In genomic region chr13:38080725-38081124, GRCm38 (mm10) we compare ENCODE assay signal across 20 mouse cellular contexts. TPM values are rescaled to one million over a fixed set of nuclear protein-coding genes. Genes with fewer than 3 reads are reported as not detected.
DNase-seq lines count a peak whose midpoint lies in the region; ATAC-seq lines count a peak whose summit lies in the region.
"Had no signal": no experiment of that assay in that cellular context is flagged by ENCODE, and none has a peak within 500 bp of the region (broad histone marks: within the 10 kb centered on the region; RNA-seq: fewer than 3 reads in every experiment).

No protein-coding gene starts in this region.

- H3K27ac ChIP-seq in embryonic facial prominence, embryonic 13.5 days: peak overlapping the region; percentile 48; the same call in 1 of the 2 replicates
- no peak overlapping the region; the same call in 1 of the 2 replicates for H3K27ac ChIP-seq in embryonic facial prominence, embryonic 10.5 days (replicated peaks)
- H3K27ac ChIP-seq: forebrain, embryonic 13.5 days; hindbrain, embryonic 12.5 days; kidney, embryonic 15.5 days; liver, embryonic 13.5 days; lung, embryonic 15.5 days; macrophage; midbrain, embryonic 10.5 days had no signal

- H3K4me1 ChIP-seq in embryonic facial prominence, embryonic 13.5 days: peaks cover 19% of the 10 kb centered on the region
- H3K4me1 ChIP-seq in embryonic facial prominence, embryonic 10.5 days: peaks cover 37% of the 10 kb centered on the region
- H3K4me1 ChIP-seq: forebrain, embryonic 13.5 days; hindbrain, embryonic 12.5 days had no signal

- H3K4me3 ChIP-seq in embryonic facial prominence, embryonic 13.5 days: no peak overlapping the region
- H3K4me3 ChIP-seq in embryonic facial prominence, embryonic 10.5 days: no peak overlapping the region
- H3K4me3 ChIP-seq: forebrain, embryonic 13.5 days; hindbrain, embryonic 12.5 days; kidney, embryonic 15.5 days; liver, embryonic 13.5 days; lung, embryonic 15.5 days; midbrain, embryonic 10.5 days had no signal

- ATAC-seq in embryonic facial prominence, embryonic 13.5 days (ENCODE audit: insufficient number of reproducible peaks, insufficient read depth, low FRiP score, low TSS enrichment, low read depth): no peak
- ATAC-seq: forebrain, embryonic 13.5 days; inflammation-experienced regulatory T-cells, adult 6 months had no signal

- no peak overlapping the region for H3K4me2 ChIP-seq in embryonic facial prominence, embryonic 13.5 days
- H3K4me2 ChIP-seq: forebrain, embryonic 13.5 days; hindbrain, embryonic 12.5 days; kidney, embryonic 15.5 days; liver, embryonic 13.5 days; lung, embryonic 15.5 days had no signal

- peak overlapping the region; percentile 16; the same call in 1 of the 2 replicates for H3K9ac ChIP-seq in embryonic facial prominence, embryonic 13.5 days
- H3K9ac ChIP-seq: forebrain, embryonic 13.5 days; hindbrain, embryonic 12.5 days; kidney, embryonic 15.5 days; liver, embryonic 13.5 days; lung, embryonic 15.5 days had no signal

- H3K27me3 ChIP-seq in embryonic facial prominence, embryonic 13.5 days: no peaks in the 10 kb centered on the region
- H3K27me3 ChIP-seq in embryonic facial prominence, embryonic 10.5 days (replicated peaks; ENCODE audit: low read depth, poor library complexity, severe bottlenecking): no peaks in the 10 kb centered on the region
- H3K27me3 ChIP-seq: forebrain, embryonic 13.5 days; hindbrain, embryonic 12.5 days; kidney, embryonic 15.5 days; lung, embryonic 15.5 days had no signal

- no peak for DNase-seq in embryonic facial prominence, embryonic 10.5 days (ENCODE audit: low spot score)
- peak; percentile 17 for DNase-seq in ES-CJ7 (ENCODE audit: low read depth, low spot score)
- peak; percentile 90 for DNase-seq in gonadal fat pad, adult 2 months (ENCODE audit: low read depth)
- peak; percentile 83 for DNase-seq in urinary bladder, postnatal 14 days (ENCODE audit: low spot score)
- no peak for DNase-seq in kidney, adult 8-10 months
- DNase-seq in cerebellum, adult 9-10 months: no peak
- no peak for DNase-seq in right cerebral cortex, adult 18-20 months
- DNase-seq: cerebellum, adult 9-11 months; gastrocnemius, postnatal 14 days; heart, postnatal 10 days; liver, embryonic 13.5 days; thymus, postnatal 25 days had no signal

- WGBS in embryonic facial prominence, embryonic 13.5 days: 71% methylated on average over 14 of the region's 14 CpGs
- WGBS in embryonic facial prominence, embryonic 10.5 days: 83% methylated on average over 14 of the region's 14 CpGs

- H3K36me3 ChIP-seq in embryonic facial prominence, embryonic 13.5 days: no peaks in the 10 kb centered on the region
- no peaks in the 10 kb centered on the region for H3K36me3 ChIP-seq in embryonic facial prominence, embryonic 10.5 days (replicated peaks)
- H3K36me3 ChIP-seq: hindbrain, embryonic 12.5 days; kidney, embryonic 15.5 days; liver, embryonic 13.5 days; lung, embryonic 15.5 days; midbrain, embryonic 10.5 days had no signal

- H3K9me3 ChIP-seq in embryonic facial prominence, embryonic 13.5 days: no peaks in the 10 kb centered on the region
- no peaks in the 10 kb centered on the region for H3K9me3 ChIP-seq in embryonic facial prominence, embryonic 10.5 days
- H3K9me3 ChIP-seq: forebrain, embryonic 13.5 days; hindbrain, embryonic 12.5 days; kidney, embryonic 15.5 days; liver, embryonic 13.5 days; lung, embryonic 15.5 days; midbrain, embryonic 10.5 days had no signal

RNA-seq across cellular contexts. Expression of gene Cage1, which starts 43.9 kb away (rescaled TPM):
- polyA plus RNA-seq in embryonic facial prominence, embryonic 13.5 days (2015; fragmentation: Nextera tagmentation; extraction: Ambion mirVana): 1.3 and 1.4 TPM in 2 replicates
- polyA plus RNA-seq in embryonic facial prominence, embryonic 10.5 days (2016; fragmentation: Nextera tagmentation; extraction: Ambion mirVana): 0.65 and 1.1 TPM in 2 replicates
- polyA plus RNA-seq in gonadal fat pad, adult 2 months (2012; rRNA removed): 0.57 and 0.99 TPM in 2 replicates

RNA-seq across cellular contexts. Expression of gene Riok1, which starts 43.9 kb away (rescaled TPM):
- polyA plus RNA-seq in embryonic facial prominence, embryonic 13.5 days (2015; fragmentation: Nextera tagmentation; extraction: Ambion mirVana): 69.2 and 71.6 TPM in 2 replicates
- 58.4 and 61.8 TPM in 2 replicates for polyA plus RNA-seq in embryonic facial prominence, embryonic 10.5 days (2016; fragmentation: Nextera tagmentation; extraction: Ambion mirVana)
- polyA plus RNA-seq in gonadal fat pad, adult 2 months (2012; rRNA removed): 14.6 and 18.2 TPM in 2 replicates

Comparison
In these comparisons a context has a peak if more than half of its experiments do, and no peak if none do; other contexts are left out.
1. DNase-seq: peak in ES-CJ7 (single experiment), gonadal fat pad, adult 2 months (single experiment) and urinary bladder, postnatal 14 days (single experiment); none in embryonic facial prominence, embryonic 10.5 days (single experiment), kidney, adult 8-10 months (0 of 2), cerebellum, adult 9-10 months (single experiment) and right cerebral cortex, adult 18-20 months (single experiment).